Mouse (Mus musculus) CH12.LX (cell line): ENCODE results near the gene Ncln. TPM values are rescaled to one million over a fixed set of nuclear protein-coding genes. Genes with fewer than 3 reads are reported as not detected.

Experiments
- DNase-seq: peaks from one replicate; pipeline ENCODE4 v3.0.0-alpha.2; 2013; ENCODE audit errors: extremely low read depth
- H3K27ac ChIP-seq: 2 replicates; pipeline ENCODE4 v1.5.1; 2012; ENCODE audit warnings: low read depth, mild to moderate bottlenecking, control low read depth, moderate library complexity; ENCODE audit not compliant: insufficient read depth
- H3K27me3 ChIP-seq: replicated peaks from 2 replicates; pipeline ENCODE3; 2012; ENCODE audit warnings: inconsistent platforms
- H3K36me3 ChIP-seq, 2 experiments: replicated peaks in 1 of 2; 2 replicates each; pipeline versions ENCODE3 to v1.6.1; 2012; ENCODE audit warnings: inconsistent platforms in 1 of 2, low read length in 1 of 2, mild to moderate bottlenecking in 1 of 2, mixed read lengths in 1 of 2, moderate library complexity in 1 of 2; ENCODE audit not compliant: control insufficient read depth in 1 of 2, insufficient read depth in 1 of 2
- H3K4me1 ChIP-seq, 2 experiments: 2 replicates each; pipeline ENCODE4 v1.6.1; 2012; ENCODE audit warnings: inconsistent platforms in 1 of 2, moderate library complexity in 1 of 2; ENCODE audit not compliant: insufficient read depth in 2 of 2, control insufficient read depth in 1 of 2
- H3K4me2 ChIP-seq: 2 replicates; pipeline ENCODE4 v1.6.1; 2012; ENCODE audit warnings: low read depth, mild to moderate bottlenecking, control low read depth; ENCODE audit not compliant: poor library complexity, insufficient read depth, severe bottlenecking
- H3K4me3 ChIP-seq, 3 experiments: fragments of 150-350 bp in 1 of 3; sonication (generic) in 1 of 3; replicated peaks in 1 of 3; 2 replicates each; pipeline versions ENCODE3 to v1.5.1; 2011 to 2012; ENCODE audit warnings: low read depth in 2 of 3, low read length in 2 of 3, mild to moderate bottlenecking in 2 of 3, moderate library complexity in 2 of 3, control low read depth in 1 of 3, improper control_type of control experiment in 1 of 3, inconsistent platforms in 1 of 3, mixed read lengths in 1 of 3; ENCODE audit not compliant: poor library complexity in 1 of 3
- H3K79me2 ChIP-seq: replicated peaks from 2 replicates; pipeline ENCODE4 v1.6.1; 2012; ENCODE audit warnings: mild to moderate bottlenecking, moderate library complexity; ENCODE audit not compliant: control insufficient read depth, poor library complexity, insufficient read depth, severe bottlenecking; ENCODE audit errors: extremely low read depth
- H3K9ac ChIP-seq: 2 replicates; pipeline ENCODE4 v1.6.1; 2012; ENCODE audit warnings: low read depth, mild to moderate bottlenecking, control low read depth, moderate library complexity; ENCODE audit not compliant: insufficient read depth
- H3K9me3 ChIP-seq: replicated peaks from 2 replicates; pipeline ENCODE3; 2012; ENCODE audit warnings: low read length, inconsistent platforms, mixed read lengths
- BHLHE40 ChIP-seq: IDR thresholded peaks from 2 replicates; pipeline ENCODE4 v1.6.1; 2011; ENCODE audit warnings: mild to moderate bottlenecking, low read depth, low read length, improper control_type of control experiment
- CHD1 ChIP-seq: IDR thresholded peaks from 2 replicates; pipeline ENCODE4 v1.6.1; 2012; ENCODE audit warnings: low read depth, low read length, improper control_type of control experiment, inconsistent platforms
- CHD2 ChIP-seq: IDR thresholded peaks from 2 replicates; pipeline ENCODE4 v1.6.1; 2011; ENCODE audit warnings: low read length, improper control_type of control experiment
- CTCF ChIP-seq, 2 experiments: IDR thresholded peaks in 1 of 2; conservative IDR thresholded peaks in 1 of 2; 2 replicates each; pipeline ENCODE4 v1.5.1; 2011 to 2012; ENCODE audit warnings: low read depth in 2 of 2, low read length in 2 of 2, improper control_type of control experiment in 1 of 2, inconsistent platforms in 1 of 2, mild to moderate bottlenecking in 1 of 2, moderate library complexity in 1 of 2
- E2F4 ChIP-seq: IDR thresholded peaks from 2 replicates; pipeline ENCODE4 v1.6.1; 2011; ENCODE audit warnings: low read depth, low read length, improper control_type of control experiment; ENCODE audit not compliant: insufficient replicate concordance
- ELF1 ChIP-seq: IDR thresholded peaks from 2 replicates; pipeline ENCODE4 v1.6.1; 2014; ENCODE audit warnings: low read depth, mild to moderate bottlenecking, inconsistent platforms, low read length, improper control_type of control experiment
- HCFC1 ChIP-seq: IDR thresholded peaks from 2 replicates; pipeline ENCODE4 v1.6.1; 2012; ENCODE audit warnings: low read depth, mild to moderate bottlenecking, inconsistent platforms, low read length, improper control_type of control experiment
- JUN ChIP-seq: IDR thresholded peaks from 2 replicates; pipeline ENCODE4 v1.6.1; 2011; ENCODE audit warnings: low read depth, mild to moderate bottlenecking, low read length, improper control_type of control experiment, moderate library complexity; ENCODE audit not compliant: insufficient read depth
- MAX ChIP-seq: IDR thresholded peaks from 2 replicates; pipeline ENCODE4 v1.6.1; 2011; ENCODE audit warnings: low read length, improper control_type of control experiment
- MAZ ChIP-seq: IDR thresholded peaks from 2 replicates; pipeline ENCODE4 v1.6.1; 2012; ENCODE audit warnings: low read depth, mild to moderate bottlenecking, inconsistent platforms, low read length, improper control_type of control experiment, moderate library complexity
- PAX5 ChIP-seq: IDR thresholded peaks from 2 replicates; pipeline ENCODE4 v1.6.1; 2012; ENCODE audit warnings: low read length, inconsistent platforms, mixed read lengths
- POLR2A ChIP-seq: IDR thresholded peaks from 2 replicates; pipeline ENCODE4 v1.6.1; 2011; ENCODE audit warnings: low read depth, mild to moderate bottlenecking, improper control_type of control experiment, low read length
- RAD21 ChIP-seq: IDR thresholded peaks from 2 replicates; pipeline ENCODE4 v1.6.1; 2011; ENCODE audit warnings: low read depth, mild to moderate bottlenecking, low read length, improper control_type of control experiment, moderate library complexity
- RCOR1 ChIP-seq: conservative IDR thresholded peaks from 2 replicates; pipeline ENCODE4 v1.6.1; 2012; ENCODE audit warnings: low read depth, mild to moderate bottlenecking, inconsistent platforms, low read length, improper control_type of control experiment
- SMC3 ChIP-seq: IDR thresholded peaks from 2 replicates; pipeline ENCODE4 v1.6.1; 2011; ENCODE audit warnings: low read depth, low read length, improper control_type of control experiment
- TCF12 ChIP-seq: IDR thresholded peaks from 2 replicates; pipeline ENCODE4 v1.6.1; 2014; ENCODE audit warnings: low read depth, mild to moderate bottlenecking, inconsistent platforms, low read length, improper control_type of control experiment
- UBTF ChIP-seq: IDR thresholded peaks from 2 replicates; pipeline ENCODE4 v1.6.1; 2012; ENCODE audit warnings: low read depth, mild to moderate bottlenecking, inconsistent platforms, low read length, improper control_type of control experiment, moderate library complexity
- USF1 ChIP-seq: IDR thresholded peaks from 2 replicates; pipeline ENCODE4 v1.6.1; 2014; ENCODE audit warnings: low read depth, mild to moderate bottlenecking, inconsistent platforms, low read length, improper control_type of control experiment
- ZC3H11A ChIP-seq: IDR thresholded peaks from 2 replicates; pipeline ENCODE4 v1.6.1; 2012; ENCODE audit warnings: low read depth, mild to moderate bottlenecking, inconsistent platforms, low read length, improper control_type of control experiment
- ZNF384 ChIP-seq: IDR thresholded peaks from 2 replicates; pipeline ENCODE4 v1.6.1; 2012; ENCODE audit warnings: low read depth, low read length, improper control_type of control experiment, inconsistent platforms
- dilution Hi-C: fragments of 300-500 bp; cut with MboI; formaldehyde crosslinking; loops from 2 replicates; pipeline ENCODE4 v1.14.3; 2020; ENCODE audit warnings: low sequenced_read_pairs; ENCODE audit not compliant: extremely low pct_unique_long_range_greater_than_20kb, extremely low pct_ligation_motif_present
- in situ Hi-C: fragments of 300-500 bp; cut with MboI; formaldehyde crosslinking; loops from 3 replicates; pipeline ENCODE4 v1.14.3; 2019; ENCODE audit warnings: low sequenced_read_pairs, low pct_ligation_motif_present, low pct_unique_long_range_greater_than_20kb, mixed read lengths
- polyA plus RNA-seq: library from polyadenylated mRNA; unstranded; fragments of >175 nt; gene quantifications from 2 replicates; pipeline ENCODE4 v1.2.1, GENCODE M21; 2012; ENCODE audit warnings: low read depth; ENCODE audit not compliant: insufficient read length
- total RNA-seq, 2 experiments: library from RNA; depleted of rRNA; stranded (reverse); fragments of 300-350 nt in 1 of 2; fragments of >200 nt in 1 of 2; gene quantifications; 2 replicates each; pipeline ENCODE4 v1.2.3; 2012 to 2014

Ncln gene
- total and polyA plus RNA-seq, 3 experiments: 41.5 to 99.5 (median 89.5) TPM

- Histone ChIP-seq H3K4me3 (no peak overlapping the region), H3K9me3 (no peaks in the 10 kb centered on the region), H3K27me3 (peaks cover 91% of the 10 kb centered on the region), H3K9ac (no peak overlapping the region), H3K79me2 (no peaks in the 10 kb centered on the region), H3K4me2 (no peak overlapping the region), H3K27ac (no peak overlapping the region), H3K36me3 (no peaks in the 10 kb centered on the region), H3K4me1 (peaks cover 2% of the 10 kb centered on the region in 2 experiments; a peak in 2 of 4 replicates)
- DNase-seq: no peak
- in situ Hi-C loops (no loop called here), dilution Hi-C loops (no loop called here)
- TF ChIP-seq BHLHE40 (no peak), UBTF (no peak), USF1 (no peak), POLR2A (no peak), HCFC1 (no peak), SMC3 (no peak), TCF12 (no peak), ELF1 (no peak), ZC3H11A (no peak), CTCF (conservative IDR thresholded peaks at IDR 0.05 in 1 of 2, IDR thresholded peaks at IDR 0.05 in 1 of 2; ENCODE audit: low read depth in 2 of 2, low read length in 2 of 2) (no peak), E2F4 (no peak), CHD1 (no peak)
Observed at GRCm38 (mm10) chr10:81456983-81457563, 39.1 kb downstream of the Ncln start.

- Histone ChIP-seq H3K4me2 (no peak within 1 kb of the TSS), H3K27me3 (peaks cover 90% of the 10 kb centered on the region), H3K9me3 (no peaks in the 10 kb centered on the region), H3K4me1 (peaks cover 0 to under 1% of the 10 kb centered on the region in 2 experiments; a peak in 1 of 4 replicates), H3K9ac (no peak within 1 kb of the TSS), H3K79me2 (no peaks in the 10 kb centered on the region), H3K36me3 (no peaks in the 10 kb centered on the region), H3K27ac (no peak within 1 kb of the TSS), H3K4me3 (no peak within 1 kb of the TSS)
- dilution Hi-C loops: no loop called here
- TF ChIP-seq MAZ (no peak), PAX5 (no peak), RAD21 (no peak), RCOR1 (no peak), UBTF (no peak), E2F4 (no peak), CTCF (conservative IDR thresholded peaks at IDR 0.05 in 1 of 2, IDR thresholded peaks at IDR 0.05 in 1 of 2; ENCODE audit: low read depth in 2 of 2, low read length in 2 of 2) (no peak), MAX (no peak), JUN (no peak), CHD2 (no peak), ZNF384 (no peak), ELF1 (no peak)
- in situ Hi-C loops: no loop called here
- no peak for DNase-seq
Observed at GRCm38 (mm10) chr10:81455181-81455895, 40.9 kb downstream of the Ncln start, which contains the start of gene Nfic. Nfic (minus strand) TSS chr10:81455635.
